Mouse (Mus musculus): ENCODE measurements at regions not wholly inside any gene's neighbourhood (a gene's known extent, or its start where the extent isn't known, plus 50 kb on each side); places are given as distances from the start of the nearest gene placed in this dataset.
"Not testable (repeated sequence)": the region's sequence is repeated elsewhere in the genome, so short reads cannot be mapped to it uniquely, and the experiment has no call there.

DNA sequence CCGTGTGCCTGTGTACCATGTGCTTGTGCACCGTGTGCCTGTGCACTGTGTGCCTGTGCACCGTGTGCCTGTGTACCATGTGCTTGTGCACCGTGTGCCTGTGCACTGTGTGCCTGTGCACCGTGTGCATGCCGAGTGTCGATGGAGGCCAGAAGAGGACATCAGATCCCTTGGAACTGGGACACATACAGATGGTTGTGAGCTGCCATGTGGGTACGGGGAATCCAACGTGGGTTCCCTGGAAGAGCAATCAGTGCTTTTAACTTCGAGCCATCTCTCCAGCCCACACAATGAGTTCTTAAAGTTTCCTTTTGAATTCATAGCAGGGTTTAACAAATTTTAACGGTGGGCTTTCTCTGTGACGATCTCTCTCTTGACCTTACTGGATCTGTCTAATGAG is 386.8 kb upstream of the Auts2 start:
- DNase-seq (ENCODE audit: low spot score) = not testable (repeated sequence)

- peak; percentile 9 for DNase-seq (ENCODE audit: low spot score)
Observed at GRCm38 (mm10) chr5:132923365-132923764, 380.2 kb upstream of the Auts2 start.

- DNase-seq (ENCODE audit: low spot score) = no peak
Observed at GRCm38 (mm10) chr5:132909056-132909455, 365.9 kb upstream of the Auts2 start.

- DNase-seq (ENCODE audit: low spot score) = no peak
Observed at GRCm38 (mm10) chr5:132908220-132908619, 365.1 kb upstream of the Auts2 start.

DNA sequence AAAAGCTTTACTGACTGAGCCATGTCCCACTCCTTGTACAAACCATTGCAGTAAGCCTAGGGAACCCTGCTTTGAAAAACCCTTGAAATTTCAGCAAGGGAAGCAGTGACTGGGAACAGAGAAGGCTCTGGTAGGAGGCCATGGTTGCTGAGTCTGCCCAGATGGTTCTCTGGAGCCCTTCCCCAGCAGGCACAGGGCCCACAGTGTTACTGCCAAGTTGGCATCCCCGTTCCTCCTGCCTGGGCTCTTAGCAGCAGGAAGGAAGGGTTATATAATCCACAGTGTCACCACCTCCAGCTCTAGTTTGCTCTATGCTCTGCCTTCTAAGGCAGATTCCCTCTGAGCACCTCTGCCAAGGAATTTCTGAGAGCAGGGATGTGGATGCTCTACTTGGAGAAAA is 349.4 kb upstream of the Auts2 start:
- peak; percentile 31 for DNase-seq (ENCODE audit: low spot score)

- DNase-seq (ENCODE audit: low spot score) = no peak
Observed at GRCm38 (mm10) chr5:132884130-132884529, 341.0 kb upstream of the Auts2 start.

- peak; percentile 24 for DNase-seq (ENCODE audit: low spot score)
Observed at GRCm38 (mm10) chr5:132882291-132882690, 339.1 kb upstream of the Auts2 start.

DNA sequence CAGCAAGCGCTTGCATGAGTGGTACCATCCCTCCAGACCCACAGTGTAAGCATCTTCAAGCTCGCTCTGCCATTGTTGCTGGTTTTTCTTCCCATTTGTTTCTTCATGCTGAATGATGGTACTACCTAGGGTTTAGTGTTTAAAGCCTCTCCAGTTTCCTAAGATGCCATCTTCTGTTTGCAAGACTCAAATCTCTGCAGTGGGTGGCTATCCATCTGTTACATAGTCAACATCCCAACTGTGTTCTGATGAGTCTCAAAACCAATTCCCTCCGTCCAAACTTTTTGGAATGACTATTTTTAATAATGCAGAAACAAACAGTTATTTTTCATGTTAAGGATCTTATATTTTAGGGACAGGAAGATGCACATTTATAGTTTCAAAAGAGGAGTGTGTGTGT is 338.0 kb upstream of the Auts2 start:
- no peak for DNase-seq (ENCODE audit: low spot score)

- no peak for DNase-seq (ENCODE audit: low spot score)
Observed at GRCm38 (mm10) chr5:132876336-132876840, 333.2 kb upstream of the Auts2 start.

GRCm38 (mm10) chr5:132858846-132859510 is 315.8 kb upstream of the Auts2 start:
- DNase-seq (ENCODE audit: low spot score) = no peak

DNA sequence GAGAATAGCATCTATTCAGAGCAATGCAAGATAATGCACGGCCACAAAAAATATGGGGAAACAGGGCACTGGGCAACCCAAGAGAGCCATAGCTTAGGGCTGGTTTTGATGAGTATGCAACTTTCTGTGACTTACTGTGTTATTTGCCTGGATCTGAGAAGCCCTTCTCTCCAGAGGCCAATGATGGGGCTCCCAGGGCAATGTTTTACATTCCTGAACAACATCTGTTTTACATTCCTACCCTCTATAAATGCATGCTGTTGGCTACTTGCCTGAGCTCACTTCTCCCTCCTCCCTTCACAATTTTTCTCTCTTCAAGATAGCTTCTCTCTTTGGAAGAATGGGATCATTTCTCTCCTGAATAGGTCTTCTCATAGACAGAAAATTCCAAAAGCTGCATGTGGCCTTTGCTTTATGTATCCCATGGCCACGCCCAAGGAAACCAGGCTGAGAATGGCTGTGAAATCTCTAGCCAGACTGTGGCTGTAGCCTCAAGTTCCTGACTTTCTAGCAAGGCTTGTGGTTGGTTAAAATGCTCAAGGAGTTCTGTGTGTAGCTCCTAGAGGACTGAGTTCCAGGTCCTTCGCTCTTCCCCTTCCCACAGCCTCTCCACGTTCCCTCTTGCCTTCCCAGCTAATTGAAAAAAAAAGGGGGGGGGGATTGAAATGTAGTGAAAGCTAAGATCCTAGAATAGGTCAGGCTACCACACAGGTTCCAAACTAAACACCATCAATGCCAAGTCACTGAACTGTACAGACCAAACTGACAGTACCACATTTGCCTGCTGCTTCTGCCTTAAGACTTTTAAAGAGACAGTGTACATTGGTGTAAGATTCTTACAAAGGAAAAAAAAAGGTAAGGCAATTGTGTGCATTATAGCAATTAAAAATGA is 312.7 kb upstream of the Auts2 start:
- no peak for DNase-seq (ENCODE audit: low spot score)

DNA sequence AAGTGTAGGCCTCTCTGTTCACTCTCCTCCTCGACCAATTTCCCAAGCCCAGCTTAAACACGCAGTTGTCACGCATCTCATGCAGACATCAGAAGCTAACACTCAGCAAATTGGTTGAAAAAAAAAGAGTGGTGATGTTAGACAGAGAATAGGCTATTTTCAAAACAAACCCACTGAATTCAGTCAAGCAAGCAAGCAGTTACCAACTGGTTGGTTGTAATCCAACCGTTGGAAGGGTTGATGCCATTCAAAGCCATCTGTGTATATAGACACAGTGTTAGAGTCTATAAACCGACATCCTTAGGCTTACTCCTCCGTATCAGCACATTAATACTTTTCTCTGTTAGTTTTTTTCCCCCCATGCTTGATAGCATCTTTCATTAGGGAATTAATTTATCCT is 307.6 kb upstream of the Auts2 start:
- no peak for DNase-seq (ENCODE audit: low spot score)

GRCm38 (mm10) chr5:132848086-132848485 is 304.9 kb upstream of the Auts2 start:
- DNase-seq (ENCODE audit: low spot score) = no peak

DNA sequence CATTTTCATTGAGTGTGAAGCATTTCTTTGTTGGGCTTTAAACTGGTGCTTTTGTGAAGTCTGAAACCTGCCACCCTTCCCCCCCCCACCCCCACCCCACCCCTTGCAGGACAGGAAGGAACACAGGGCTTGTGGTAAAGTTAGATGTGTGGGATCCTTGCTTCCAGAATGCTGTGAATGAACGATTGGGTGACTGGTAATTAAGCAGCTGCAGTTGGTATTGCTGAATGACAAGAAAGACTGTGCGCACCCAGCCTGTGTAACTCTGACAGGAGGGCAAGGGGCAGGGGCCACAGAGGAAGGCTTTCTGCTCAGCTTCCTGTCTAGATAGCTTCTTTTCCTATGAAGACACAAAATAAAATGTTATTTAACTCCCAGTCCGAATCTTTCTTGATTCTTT is 300.1 kb upstream of the Auts2 start:
- no peak for DNase-seq (ENCODE audit: low spot score)

DNA sequence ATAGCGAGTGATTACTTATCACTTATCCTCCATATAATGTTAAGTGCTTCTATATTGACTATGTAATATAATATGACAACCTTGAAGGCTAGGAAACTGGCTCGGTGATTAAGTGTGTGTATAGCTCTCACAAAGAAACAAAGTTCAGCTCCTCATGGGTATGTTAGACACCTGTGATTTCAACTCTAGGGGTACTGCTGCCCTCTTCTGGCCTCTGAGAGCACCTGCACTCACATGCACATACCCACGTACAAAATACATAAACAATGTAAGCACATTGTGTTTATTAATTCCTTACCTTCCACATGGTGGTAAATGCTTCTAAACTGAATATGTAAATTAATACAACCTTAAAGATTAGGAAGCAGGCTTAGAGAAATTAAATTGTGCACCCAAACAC is 298.6 kb upstream of the Auts2 start:
- no peak for DNase-seq (ENCODE audit: low spot score)

GRCm38 (mm10) chr5:132837420-132837819 is 294.3 kb upstream of the Auts2 start:
- no peak for DNase-seq (ENCODE audit: low spot score)

- no peak for DNase-seq (ENCODE audit: low spot score)
Observed at GRCm38 (mm10) chr5:132828993-132829392, 285.8 kb upstream of the Auts2 start.

DNA sequence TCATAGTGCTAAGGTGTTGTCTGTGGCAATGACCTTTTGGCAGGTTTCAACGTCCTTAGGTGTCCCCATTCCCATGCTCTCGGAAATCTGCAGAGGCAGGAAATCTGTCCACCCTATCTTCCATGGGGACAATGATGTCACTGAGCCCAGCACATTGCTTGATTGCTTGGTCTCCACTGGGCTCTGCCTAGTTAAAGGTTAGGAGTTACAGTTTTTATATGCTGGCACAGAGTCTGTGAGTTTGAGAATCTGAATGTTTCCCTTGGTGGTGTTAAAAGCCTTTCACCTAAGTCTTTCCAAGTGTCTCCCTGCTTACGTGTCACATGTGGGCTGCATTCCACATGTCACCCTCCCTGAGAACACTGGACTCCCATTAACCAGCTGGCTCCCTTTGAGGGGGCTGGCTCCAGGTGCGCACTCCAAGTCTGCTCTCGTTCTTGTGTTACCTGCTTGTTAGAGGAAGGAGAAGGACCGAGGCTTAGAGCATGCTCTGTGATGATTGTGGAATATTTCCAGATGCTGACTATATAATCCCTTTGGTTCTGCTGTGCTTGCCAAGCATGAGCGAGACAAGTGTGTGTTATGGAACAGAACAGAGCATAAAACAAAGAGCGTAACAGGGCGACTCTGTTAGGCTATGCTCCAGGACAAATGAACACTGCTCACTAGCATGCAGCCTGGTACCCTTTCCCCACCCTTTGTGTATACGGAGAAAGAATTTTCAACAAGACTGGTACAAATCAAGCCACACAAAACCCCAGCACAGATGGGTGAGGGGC is 284.6 kb upstream of the Auts2 start:
- DNase-seq (ENCODE audit: low spot score) = no peak

DNA sequence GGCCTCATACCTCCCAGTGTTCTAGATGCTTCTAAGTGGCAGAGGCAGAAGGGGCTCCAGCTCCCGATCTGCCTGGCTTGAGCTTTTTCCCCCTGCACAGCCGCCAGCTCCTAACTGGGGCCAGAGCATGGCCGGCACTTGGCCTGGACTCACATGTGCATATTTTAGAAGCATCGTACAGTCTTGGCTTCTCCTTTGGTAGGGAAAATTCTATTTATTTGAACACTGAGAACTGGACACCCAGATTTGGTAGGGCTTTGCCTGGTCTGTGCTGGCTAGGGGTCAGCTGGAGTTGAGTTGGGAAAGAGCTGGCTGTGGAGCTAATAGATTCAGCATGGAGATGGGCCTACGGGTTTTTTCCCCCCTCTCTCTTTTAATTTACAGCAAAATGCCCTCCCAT is 282.9 kb upstream of the Auts2 start:
- DNase-seq (ENCODE audit: low spot score) = peak; percentile 3

DNA sequence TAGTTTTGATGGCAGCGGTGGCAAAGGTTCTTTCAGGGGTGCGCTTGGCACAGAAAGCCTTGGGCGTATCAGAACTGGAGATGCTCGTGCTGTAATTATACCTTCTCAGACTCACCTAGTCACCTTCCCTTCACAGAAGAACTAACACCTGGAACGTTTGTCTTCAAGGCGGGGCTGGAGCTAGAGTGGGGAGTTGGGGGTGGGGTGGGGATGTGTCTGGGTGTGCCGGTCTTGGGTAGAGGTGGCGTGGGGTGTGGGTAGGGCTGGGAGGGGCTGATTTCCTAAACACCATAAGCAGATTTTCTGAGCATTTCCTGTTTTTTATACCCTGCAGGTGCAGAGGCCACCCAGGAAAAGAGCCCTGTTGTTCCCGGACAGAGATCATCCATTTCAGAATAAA is 274.5 kb upstream of the Auts2 start:
- no peak for DNase-seq (ENCODE audit: low spot score)

DNA sequence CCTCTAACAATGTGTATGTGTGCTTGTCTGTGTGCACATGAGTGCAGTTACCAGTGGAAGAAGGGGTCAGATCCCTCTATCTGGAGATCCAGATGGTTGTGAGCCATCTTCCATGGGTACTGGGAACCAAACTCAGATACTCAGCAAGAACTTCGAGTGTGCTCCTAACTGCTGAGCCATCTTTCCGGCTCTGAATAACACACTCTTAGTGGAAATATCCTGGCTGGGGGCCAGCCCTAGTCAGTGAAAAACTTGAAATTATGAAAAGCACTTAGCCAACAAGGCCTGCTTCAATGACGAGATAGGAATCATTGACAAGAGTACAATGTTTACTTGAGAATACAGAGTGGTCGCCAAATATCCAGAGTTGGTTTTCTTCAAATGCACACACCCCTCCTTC is 266.0 kb upstream of the Auts2 start:
- no peak for DNase-seq (ENCODE audit: low spot score)

GRCm38 (mm10) chr5:132796061-132796460 is 252.9 kb upstream of the Auts2 start:
- DNase-seq (ENCODE audit: low spot score) = no peak

GRCm38 (mm10) chr5:132792484-132792883 is 249.3 kb upstream of the Auts2 start:
- no peak for DNase-seq (ENCODE audit: low spot score)

All from urinary bladder, postnatal 14 days (tissue).